Mouse (Mus musculus): ENCODE data around the gene Arcn1.

The Arcn1 gene

GRCm38 (mm10) chr9:44746666-44747065 is 21.0 kb downstream of the Arcn1 start:
- intact Hi-C loops (cut with DNase I) = no loop called here

DNA sequence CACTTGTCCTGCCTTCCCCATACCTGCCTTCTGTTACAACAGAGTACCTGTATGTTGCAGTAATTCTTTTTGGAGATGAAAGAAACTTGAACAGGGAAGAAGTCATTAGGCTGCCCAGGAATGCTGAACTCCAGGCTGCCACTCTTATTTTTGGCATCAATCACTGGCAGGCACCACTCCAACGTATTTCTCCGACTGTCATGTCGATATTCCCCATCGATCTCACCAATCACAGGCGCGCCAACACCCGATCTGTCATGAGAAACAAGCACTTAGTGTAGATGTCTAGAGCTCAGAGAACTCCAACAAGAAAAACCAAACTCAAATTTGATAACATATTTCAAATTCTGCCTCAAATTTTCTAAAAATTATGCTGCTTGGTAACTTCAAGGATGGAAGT is 22.3 kb downstream of the Arcn1 start:
- intact Hi-C loops (cut with DNase I) = no loop called here

DNA sequence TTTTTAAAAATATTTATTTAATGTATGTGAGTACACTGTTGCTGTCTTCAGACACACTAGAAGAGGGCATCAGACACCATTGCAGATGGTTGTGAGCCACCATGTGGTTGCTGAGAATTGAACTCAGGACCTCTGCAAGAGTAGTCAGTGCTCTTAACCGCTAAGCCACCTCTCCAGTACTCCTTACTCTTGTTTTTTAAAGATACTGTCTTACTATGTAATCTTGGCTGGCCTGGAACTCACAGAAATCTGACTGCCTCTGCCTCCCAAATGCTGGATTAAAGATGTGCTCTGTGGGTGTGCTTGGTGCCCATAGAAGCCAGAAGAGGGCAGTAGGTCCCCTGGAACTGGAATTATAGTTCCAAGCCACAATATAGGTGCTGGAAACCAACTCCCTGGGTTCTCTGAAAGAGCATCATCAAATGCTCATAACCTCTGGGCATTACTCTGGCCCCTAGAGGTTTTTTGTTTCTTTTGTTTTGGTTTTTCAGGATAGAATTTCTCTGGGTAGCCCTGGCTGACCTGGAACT is 26.9 kb downstream of the Arcn1 start:
- intact Hi-C loops (cut with DNase I) = no loop called here

- intact Hi-C loops (cut with DNase I) = loop anchor here (5.0 kb wide), 1 partner anchor 80 kb away; no protein-coding TSS in a partner anchor
Measured at GRCm38 (mm10) chr9:44737240-44737949, 30.2 kb downstream of the Arcn1 start.

GRCm38 (mm10) chr9:44736301-44736700 is 31.3 kb downstream of the Arcn1 start:
- intact Hi-C loops (cut with DNase I) = loop anchor here (5.0 kb wide), 1 partner anchor 79 kb away; no protein-coding TSS in a partner anchor

GRCm38 (mm10) chr9:44735886-44736285 is 31.8 kb downstream of the Arcn1 start:
- intact Hi-C loops (cut with DNase I) = loop anchor here (5.0 kb wide), 1 partner anchor 79 kb away; no protein-coding TSS in a partner anchor

DNA sequence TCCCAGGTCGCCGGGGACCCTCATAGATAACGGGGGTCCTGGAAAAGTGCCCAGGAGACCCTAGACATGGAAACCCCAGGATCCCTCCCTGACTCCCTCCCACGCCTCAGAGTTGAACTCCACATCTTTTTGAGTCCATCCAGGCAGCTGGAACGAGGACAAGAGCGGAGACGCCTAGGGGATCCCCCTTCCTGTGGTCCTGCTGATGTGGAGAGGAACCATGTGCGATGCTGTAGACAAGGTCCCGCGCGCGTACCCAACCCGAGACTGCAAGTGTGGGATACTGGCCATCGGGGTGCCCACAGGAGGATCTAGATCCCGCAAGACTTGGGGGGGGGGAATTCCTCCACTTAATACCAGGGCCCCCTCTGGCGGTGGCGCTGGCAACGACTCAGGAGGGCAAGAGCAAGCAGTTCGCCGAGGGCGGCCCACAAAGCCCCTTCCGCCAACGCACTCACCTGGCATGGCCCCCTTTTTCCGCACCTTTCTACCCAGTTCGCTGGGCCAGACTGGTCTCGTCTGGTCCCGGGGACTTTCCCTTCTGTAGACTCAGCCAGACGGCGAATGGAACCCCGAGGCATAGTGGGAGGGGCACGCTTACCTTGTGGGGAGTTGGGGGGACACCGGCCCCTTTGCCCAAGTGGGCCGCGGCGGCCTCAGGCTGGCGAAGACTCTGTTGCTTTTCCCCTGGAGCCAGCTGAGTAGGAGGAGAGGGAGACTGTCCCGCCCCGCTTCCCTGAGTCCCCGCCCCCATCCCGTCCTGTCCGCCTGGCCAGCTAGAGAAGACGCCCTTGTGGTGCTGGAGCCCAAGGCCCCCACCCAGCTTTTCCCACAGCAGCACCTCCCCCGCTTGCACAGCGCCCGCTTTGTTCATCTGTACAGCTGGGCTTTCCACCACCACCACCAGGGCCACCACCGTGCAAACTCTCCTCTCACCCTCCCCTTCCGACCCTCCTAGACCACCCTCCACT is 32.8 kb downstream of the Arcn1 start, which contains the start of gene Phldb1:
Gene Phldb1 (minus strand): TSS at position 675 of the 971 bp plus-strand sequence.
- intact Hi-C loops (cut with DNase I) = loop anchor here (5.0 kb wide), 1 partner anchor 78 kb away; no protein-coding TSS in a partner anchor

- intact Hi-C loops (cut with DNase I) = no loop called here
Measured at GRCm38 (mm10) chr9:44733671-44734523, 33.7 kb downstream of the Arcn1 start.

- intact Hi-C loops (cut with DNase I) = no loop called here
Measured at GRCm38 (mm10) chr9:44732921-44733530, 34.6 kb downstream of the Arcn1 start.

DNA sequence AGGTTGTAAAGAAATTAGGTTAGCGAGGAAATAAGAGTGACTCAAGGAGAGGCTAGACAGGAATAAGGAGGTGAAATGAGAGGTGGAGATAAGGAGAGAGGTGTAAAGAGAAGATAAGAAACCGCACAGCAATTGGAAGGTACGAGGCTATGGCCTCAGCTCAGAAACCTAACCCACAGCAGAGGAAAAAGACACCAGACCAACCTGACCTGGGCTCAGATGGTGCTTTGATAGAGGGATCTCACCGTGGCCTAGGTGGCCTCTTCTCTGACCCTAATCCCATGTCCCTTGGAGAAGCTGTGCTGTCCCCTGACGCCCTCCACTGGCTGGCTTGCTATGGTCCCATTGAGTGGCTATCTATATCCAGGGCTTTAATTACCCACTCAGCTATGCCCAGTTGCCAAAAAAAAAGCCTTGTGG is 35.5 kb downstream of the Arcn1 start:
- intact Hi-C loops (cut with DNase I) = no loop called here

- intact Hi-C loops (cut with DNase I) = no loop called here
Measured at GRCm38 (mm10) chr9:44727441-44727840, 40.2 kb downstream of the Arcn1 start.

DNA sequence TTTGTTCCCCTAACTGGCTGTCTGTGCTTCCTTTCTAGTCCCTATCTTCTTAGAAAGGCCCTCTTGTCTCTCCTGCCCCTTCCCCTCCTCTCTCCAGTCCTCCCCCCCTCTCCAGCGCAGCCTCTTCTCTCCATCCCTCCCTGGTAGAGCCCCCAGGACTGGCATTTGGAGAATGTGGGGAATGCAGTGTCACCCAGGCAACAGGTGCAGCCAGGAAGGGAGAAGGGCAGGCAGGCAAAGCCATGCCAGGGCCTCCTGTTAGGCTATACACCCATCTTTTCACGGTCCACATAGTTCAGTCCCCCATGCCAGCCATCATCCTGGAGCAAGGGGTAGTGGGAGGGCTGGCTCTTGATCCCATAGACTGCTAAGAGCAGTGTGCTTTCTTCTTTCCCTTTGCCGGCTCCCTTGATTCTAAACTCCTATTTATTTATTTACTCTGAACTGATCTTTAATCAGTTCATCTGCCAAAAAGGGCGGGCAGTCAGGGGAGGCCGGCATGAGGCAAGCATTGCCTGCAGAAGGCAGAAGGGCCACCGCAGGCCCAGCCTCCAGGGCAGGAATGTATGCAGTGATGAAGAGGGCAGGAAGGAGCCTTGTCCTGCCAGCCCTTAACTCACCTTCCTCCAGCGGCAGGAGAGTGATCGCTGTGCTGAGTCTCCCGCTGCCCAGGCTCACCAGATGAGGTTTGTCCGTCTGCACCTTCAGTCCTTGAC is 41.1 kb downstream of the Arcn1 start:
- intact Hi-C loops (cut with DNase I) = no loop called here

DNA sequence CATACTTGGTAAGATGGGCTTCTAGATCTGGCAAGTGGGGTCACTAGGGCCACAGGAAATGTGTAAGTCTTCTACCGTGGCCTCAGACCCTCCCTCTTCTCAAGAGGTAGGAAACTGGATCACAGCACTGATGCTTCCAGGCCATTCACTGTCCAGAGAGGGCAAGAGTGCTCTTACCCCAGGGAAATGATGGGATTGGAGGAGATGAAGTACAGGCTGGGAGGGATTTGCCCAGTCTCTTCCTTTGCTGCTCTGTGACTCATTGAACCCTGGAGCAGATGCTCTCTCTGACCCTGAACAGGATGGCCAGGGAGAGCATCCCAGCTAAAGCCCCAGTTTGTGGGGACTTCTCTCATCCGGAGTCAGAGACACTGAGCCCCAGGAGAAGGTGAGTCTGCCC is 43.0 kb downstream of the Arcn1 start:
- intact Hi-C loops (cut with DNase I) = no loop called here

- intact Hi-C loops (cut with DNase I) = no loop called here
Measured at GRCm38 (mm10) chr9:44724223-44724622, 43.4 kb downstream of the Arcn1 start.

DNA sequence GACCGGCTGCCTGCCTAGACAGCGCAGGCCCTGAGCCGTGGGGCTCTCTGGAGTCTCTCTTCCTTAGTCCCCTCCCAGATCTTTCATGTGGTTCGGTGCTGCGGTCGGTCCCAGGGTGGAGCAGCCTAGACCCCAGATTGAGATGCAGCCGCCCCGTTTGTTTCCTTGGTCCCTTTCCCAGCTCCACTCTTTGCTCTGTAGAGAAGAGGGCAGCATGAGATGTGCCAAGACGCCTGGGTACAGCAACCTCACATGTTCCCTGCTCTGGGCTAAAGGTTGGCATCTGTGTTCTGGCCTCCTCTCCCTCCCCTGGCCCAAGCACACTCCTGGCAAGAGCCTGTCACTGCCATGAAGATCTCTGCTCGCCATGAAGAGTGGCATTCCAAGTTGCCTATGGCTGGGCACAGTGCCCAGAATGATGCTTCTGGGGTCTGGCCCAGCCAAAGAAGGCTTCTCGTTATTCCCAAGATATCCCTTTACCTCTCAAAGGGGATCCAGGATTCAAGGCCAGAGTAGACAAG is 44.1 kb downstream of the Arcn1 start:
- intact Hi-C loops (cut with DNase I) = no loop called here

DNA sequence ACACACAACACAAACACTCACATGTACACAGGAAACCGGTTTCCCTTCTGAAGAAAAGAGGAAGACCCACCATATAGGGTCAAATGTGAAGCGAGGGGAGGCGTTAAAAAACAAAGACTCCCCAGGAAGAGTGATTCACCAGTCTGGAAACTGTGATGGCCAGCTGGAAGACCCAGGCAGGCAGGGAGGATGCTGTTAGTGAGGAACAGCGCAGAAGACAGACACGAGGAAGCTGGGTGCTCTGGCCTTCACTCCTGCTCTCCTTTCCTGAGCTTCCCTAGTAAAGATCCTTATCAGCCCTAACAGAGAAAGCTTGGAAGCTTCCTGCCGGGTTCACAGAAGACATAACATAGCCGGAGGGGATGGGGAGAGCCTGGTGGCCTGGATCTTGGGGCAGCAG is 44.6 kb downstream of the Arcn1 start:
- intact Hi-C loops (cut with DNase I) = no loop called here

GRCm38 (mm10) chr9:44722575-44722974 is 45.1 kb downstream of the Arcn1 start:
- intact Hi-C loops (cut with DNase I) = no loop called here

DNA sequence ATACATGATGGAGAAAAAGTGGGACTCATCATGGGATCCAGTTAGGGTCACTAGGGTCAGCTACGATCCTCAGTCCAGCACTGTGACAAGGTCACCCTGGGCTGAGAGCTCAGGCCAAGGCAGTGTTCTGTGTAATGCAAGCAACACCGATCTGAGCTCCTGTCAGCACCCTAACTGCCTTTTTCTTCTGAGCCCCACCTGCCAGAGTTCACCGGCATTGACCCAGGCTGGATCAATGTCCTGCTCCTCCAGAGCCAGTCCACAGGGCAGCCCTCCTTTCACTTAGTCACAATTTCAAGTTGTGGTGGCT is 45.8 kb downstream of the Arcn1 start:
- intact Hi-C loops (cut with DNase I) = no loop called here

GRCm38 (mm10) chr9:44721154-44721876 is 46.3 kb downstream of the Arcn1 start:
- intact Hi-C loops (cut with DNase I) = no loop called here

Data from adrenal gland (tissue).